Mouse (Mus musculus): ENCODE data around the gene Sult6b2. TPM values are rescaled to one million over a fixed set of nuclear protein-coding genes. Genes with fewer than 3 reads are reported as not detected.

Sult6b2 gene
- polyA plus RNA-seq, 1 experiment from 2014 or later = 53.2 TPM

DNA sequence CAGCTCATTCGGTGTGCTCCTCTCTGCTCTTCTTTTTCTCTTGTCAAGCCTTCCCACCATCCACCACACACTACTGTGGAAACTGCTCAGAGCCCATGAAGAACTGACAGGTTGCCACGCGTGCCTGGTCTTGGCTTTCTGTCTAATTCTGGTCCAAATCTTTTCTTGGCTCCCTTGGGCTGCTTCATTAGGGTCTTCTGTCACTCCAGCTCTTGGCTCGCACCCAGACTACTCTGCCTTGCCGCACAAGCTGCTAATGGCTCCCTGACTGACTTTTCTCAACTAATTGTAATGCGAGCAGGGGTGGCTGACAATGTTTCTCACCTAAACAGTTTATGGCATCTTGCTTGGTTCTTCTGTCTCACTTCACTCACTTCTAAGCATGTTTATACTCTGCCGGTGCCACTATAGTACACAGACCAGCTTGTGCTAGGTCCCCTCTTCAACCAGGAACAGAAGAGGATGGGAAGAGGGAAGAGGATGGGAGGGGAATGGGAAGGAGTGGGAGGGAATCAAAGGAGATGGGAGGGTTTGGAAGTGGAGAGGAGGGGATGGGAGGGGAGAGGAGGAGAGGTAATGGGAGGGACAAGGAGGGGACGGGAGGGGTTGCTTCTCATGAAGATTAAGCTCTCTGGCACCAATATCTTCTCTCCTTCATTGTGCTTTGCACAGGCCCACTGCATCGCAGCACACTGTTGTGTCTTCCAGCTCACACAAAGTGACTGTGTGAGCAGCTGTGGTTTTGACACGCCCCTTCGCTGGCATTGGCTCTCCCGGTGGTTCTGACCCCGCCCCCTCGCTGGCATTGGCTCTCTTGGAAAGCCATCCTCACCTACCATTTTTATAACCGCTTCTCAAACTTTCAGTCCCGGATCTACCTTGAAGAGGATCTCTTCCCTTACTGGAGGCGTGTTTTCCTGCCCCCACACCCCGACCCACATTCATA is 16.0 kb downstream of the Sult6b2 start:
- 51% methylated on average over 18 of the region's 18 CpGs for WGBS
- no peaks in the 10 kb centered on the region for H3K9me3 ChIP-seq (ENCODE audit: control insufficient read depth)
- no peak overlapping the region for H3K4me3 ChIP-seq (ENCODE audit: low read depth, low read length)
- H3K9ac ChIP-seq (ENCODE audit: low read depth, low read length) = no peak overlapping the region; the same call in 1 of the 2 replicates
- H3K4me1 ChIP-seq (replicated peaks; ENCODE audit: control insufficient read depth, insufficient read depth, low read length) = no peaks in the 10 kb centered on the region
- no peaks in the 10 kb centered on the region for H3K27me3 ChIP-seq (replicated peaks; ENCODE audit: control insufficient read depth, insufficient read depth, low read length)
- no peak overlapping the region for H3K27ac ChIP-seq (ENCODE audit: low read depth, low read length)
- no peak for TF ChIP-seq CTCF (IDR thresholded peaks at IDR 0.05; ENCODE audit: low read depth)
- H3K36me3 ChIP-seq (ENCODE audit: control insufficient read depth, insufficient read depth) = no peaks in the 10 kb centered on the region
- ATAC-seq = no peak
- H3K4me2 ChIP-seq (replicated peaks; ENCODE audit: low read depth) = no peak overlapping the region

- 84% methylated on average over 21 of the region's 21 CpGs for WGBS
These were observed 18.2 kb downstream of the Sult6b2 start for GRCm38 (mm10) chr6:142786106-142786505.

GRCm38 (mm10) chr6:142785343-142785742 is 19.0 kb downstream of the Sult6b2 start:
- 32% methylated on average over 4 of the region's 4 CpGs for WGBS
- peak; percentile 84 for TF ChIP-seq CTCF (IDR thresholded peaks at IDR 0.05; ENCODE audit: low read depth)
- no peaks in the 10 kb centered on the region for H3K9me3 ChIP-seq (ENCODE audit: control insufficient read depth)
- peak; percentile 50 for ATAC-seq
- no peak overlapping the region for H3K4me3 ChIP-seq (ENCODE audit: low read depth, low read length)
- no peaks in the 10 kb centered on the region for H3K36me3 ChIP-seq (ENCODE audit: control insufficient read depth, insufficient read depth)
- H3K4me1 ChIP-seq (replicated peaks; ENCODE audit: control insufficient read depth, insufficient read depth, low read length) = no peaks in the 10 kb centered on the region
- no peaks in the 10 kb centered on the region for H3K27me3 ChIP-seq (replicated peaks; ENCODE audit: control insufficient read depth, insufficient read depth, low read length)
- no peak overlapping the region for H3K4me2 ChIP-seq (replicated peaks; ENCODE audit: low read depth)
- H3K27ac ChIP-seq (ENCODE audit: low read depth, low read length) = no peak overlapping the region
- no peak overlapping the region for H3K9ac ChIP-seq (ENCODE audit: low read depth, low read length)

More at GRCm38 (mm10) chr6:142786106-142786505, 18.2 kb downstream of the Sult6b2 start:
- no peak for TF ChIP-seq CTCF (IDR thresholded peaks at IDR 0.05; ENCODE audit: low read depth)
- Histone ChIP-seq H3K27me3 (replicated peaks; ENCODE audit: control insufficient read depth, insufficient read depth, low read length) (no peaks in the 10 kb centered on the region), H3K36me3 (ENCODE audit: control insufficient read depth, insufficient read depth) (no peaks in the 10 kb centered on the region), H3K4me1 (replicated peaks; ENCODE audit: control insufficient read depth, insufficient read depth, low read length) (no peaks in the 10 kb centered on the region), H3K4me2 (replicated peaks; ENCODE audit: low read depth) (no peak overlapping the region), H3K9ac (ENCODE audit: low read depth, low read length) (no peak overlapping the region), H3K27ac (ENCODE audit: low read depth, low read length) (no peak overlapping the region), H3K4me3 (ENCODE audit: low read depth, low read length) (no peak overlapping the region), H3K9me3 (ENCODE audit: control insufficient read depth) (no peaks in the 10 kb centered on the region)
- ATAC-seq = no peak

- WGBS = 75% methylated on average over 7 of the region's 7 CpGs
- ATAC-seq = no peak
- H3K27ac ChIP-seq (ENCODE audit: low read depth, low read length) = no peak overlapping the region
- H3K4me1 ChIP-seq (replicated peaks; ENCODE audit: control insufficient read depth, insufficient read depth, low read length) = no peaks in the 10 kb centered on the region
- no peaks in the 10 kb centered on the region for H3K27me3 ChIP-seq (replicated peaks; ENCODE audit: control insufficient read depth, insufficient read depth, low read length)
- H3K36me3 ChIP-seq (ENCODE audit: control insufficient read depth, insufficient read depth) = 0 out of 2 replicates have a peak, but pooled peaks cover under 1% of the 10 kb centered on the region
- no peak overlapping the region for H3K4me3 ChIP-seq (ENCODE audit: low read depth, low read length)
- H3K9me3 ChIP-seq (ENCODE audit: control insufficient read depth) = no peaks in the 10 kb centered on the region
- H3K4me2 ChIP-seq (replicated peaks; ENCODE audit: low read depth) = no peak overlapping the region
- TF ChIP-seq CTCF (IDR thresholded peaks at IDR 0.05; ENCODE audit: low read depth) = no peak
- H3K9ac ChIP-seq (ENCODE audit: low read depth, low read length) = no peak overlapping the region
These were observed 23.0 kb downstream of the Sult6b2 start for GRCm38 (mm10) chr6:142781286-142781685.

DNA sequence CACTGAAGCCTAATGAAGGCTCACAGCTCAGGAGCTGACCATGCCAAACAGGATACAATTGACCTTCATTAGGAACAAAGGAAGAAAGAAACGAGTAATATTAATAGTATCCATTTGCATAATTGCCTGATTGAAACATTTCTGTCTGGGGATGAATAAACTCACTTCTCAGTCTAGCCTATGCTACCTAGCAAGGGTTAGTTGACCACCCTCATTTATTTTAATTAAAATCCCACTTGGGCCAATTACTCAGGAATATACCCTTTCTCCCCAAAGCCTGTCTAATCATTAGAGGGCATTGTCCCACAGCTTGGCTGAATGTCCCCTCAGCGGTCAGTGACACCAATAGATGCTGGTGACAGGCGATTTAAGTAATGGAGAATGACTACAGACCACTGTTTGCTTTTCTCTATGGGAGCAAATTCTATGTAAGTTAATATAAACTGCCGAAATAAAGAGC is 23.7 kb downstream of the Sult6b2 start:
- H3K9me3 ChIP-seq (ENCODE audit: control insufficient read depth) = no peaks in the 10 kb centered on the region
- no peaks in the 10 kb centered on the region for H3K27me3 ChIP-seq (replicated peaks; ENCODE audit: control insufficient read depth, insufficient read depth, low read length)
- no peaks in the 10 kb centered on the region for H3K4me1 ChIP-seq (replicated peaks; ENCODE audit: control insufficient read depth, insufficient read depth, low read length)
- H3K4me3 ChIP-seq (ENCODE audit: low read depth, low read length) = no peak overlapping the region
- 85% methylated on average over 4 of the region's 4 CpGs for WGBS
- no peak overlapping the region for H3K27ac ChIP-seq (ENCODE audit: low read depth, low read length)
- H3K4me2 ChIP-seq (replicated peaks; ENCODE audit: low read depth) = no peak overlapping the region
- TF ChIP-seq CTCF (IDR thresholded peaks at IDR 0.05; ENCODE audit: low read depth) = no peak
- ATAC-seq = no peak
- H3K36me3 ChIP-seq (ENCODE audit: control insufficient read depth, insufficient read depth) = peaks cover 7% of the 10 kb centered on the region; the same call in 1 of the 2 replicates
- no peak overlapping the region for H3K9ac ChIP-seq (ENCODE audit: low read depth, low read length)

GRCm38 (mm10) chr6:142779812-142780573 is 24.3 kb downstream of the Sult6b2 start:
- Histone ChIP-seq H3K9me3 (ENCODE audit: control insufficient read depth) (no peaks in the 10 kb centered on the region), H3K27ac (ENCODE audit: low read depth, low read length) (no peak overlapping the region), H3K36me3 (ENCODE audit: control insufficient read depth, insufficient read depth) (peaks cover 13% of the 10 kb centered on the region), H3K4me2 (replicated peaks; ENCODE audit: low read depth) (no peak overlapping the region), H3K27me3 (replicated peaks; ENCODE audit: control insufficient read depth, insufficient read depth, low read length) (no peaks in the 10 kb centered on the region), H3K4me1 (replicated peaks; ENCODE audit: control insufficient read depth, insufficient read depth, low read length) (no peaks in the 10 kb centered on the region), H3K9ac (ENCODE audit: low read depth, low read length) (no peak overlapping the region), H3K4me3 (ENCODE audit: low read depth, low read length) (no peak overlapping the region)
- WGBS = 77% methylated on average over 14 of the region's 14 CpGs
- no peak for TF ChIP-seq CTCF (IDR thresholded peaks at IDR 0.05; ENCODE audit: low read depth)
- no peak for ATAC-seq

Measured in intestine, postnatal 0 days (tissue).